Mouse (Mus musculus) heart, postnatal 0 days (tissue): ENCODE results near the gene Abca8a. TPM values are rescaled to one million over a fixed set of nuclear protein-coding genes. Genes with fewer than 3 reads are reported as not detected.

Experiments used
- ATAC-seq: fragments of 200-750 bp; cut with Nextera tagmentation; 2 replicates; pipeline ENCODE4 v1.8.0; 2017; ENCODE audit warnings: low read depth, moderate number of reproducible peaks, moderate library complexity; ENCODE audit not compliant: insufficient read depth
- DNase-seq: peaks from one replicate; pipeline ENCODE4 v3.0.0-alpha.2; 2016; ENCODE audit warnings: low spot score
- H3K27ac ChIP-seq: fragments of 300-500 bp; sonication (generic); 2 replicates; pipeline ENCODE4 v1.5.1; 2014; ENCODE audit warnings: low read depth, mild to moderate bottlenecking
- H3K27me3 ChIP-seq: fragments of 300-500 bp; sonication (generic); 2 replicates; pipeline ENCODE4 v1.6.1; 2014; ENCODE audit warnings: low read length, mixed read lengths; ENCODE audit not compliant: control insufficient read depth, insufficient read depth
- H3K36me3 ChIP-seq: fragments of 300-500 bp; sonication (generic); replicated peaks from 2 replicates; pipeline ENCODE4 v1.6.1; 2014; ENCODE audit warnings: low read length, mixed read lengths; ENCODE audit not compliant: control insufficient read depth, insufficient read depth
- H3K4me1 ChIP-seq: fragments of 300-500 bp; sonication (generic); 2 replicates; pipeline ENCODE4 v1.6.1; 2014; ENCODE audit warnings: antibody characterized with exemption; ENCODE audit not compliant: control insufficient read depth, insufficient read depth
- H3K4me2 ChIP-seq: fragments of 300-500 bp; sonication (generic); 2 replicates; pipeline ENCODE4 v1.6.1; 2014; ENCODE audit warnings: low read depth, mild to moderate bottlenecking, low read length, moderate library complexity
- H3K4me3 ChIP-seq: fragments of 300-500 bp; sonication (generic); 2 replicates; pipeline ENCODE4 v1.5.1; 2014; ENCODE audit warnings: low read depth, low read length
- H3K9ac ChIP-seq: fragments of 300-500 bp; sonication (generic); replicated peaks from 2 replicates; pipeline ENCODE4 v1.6.1; 2014; ENCODE audit warnings: low read depth, low read length, mixed read lengths
- H3K9me3 ChIP-seq: fragments of 300-500 bp; sonication (generic); replicated peaks from 2 replicates; pipeline ENCODE4 v1.6.1; 2016; ENCODE audit warnings: low read length; ENCODE audit not compliant: control insufficient read depth
- CTCF ChIP-seq: IDR thresholded peaks from 2 replicates; pipeline ENCODE4 v1.5.1; 2016; ENCODE audit warnings: antibody characterized with exemption, control low read depth, low read depth
- EP300 ChIP-seq: IDR thresholded peaks from 2 replicates; pipeline ENCODE4 v1.6.1; 2016; ENCODE audit warnings: antibody characterized with exemption, low read depth
- WGBS: fragments of 180-500 bp; shearing (Covaris S2); extraction: QIAGEN DNeasy Blood & Tissue Kit; methylation state at CpG from one replicate; pipeline ENCODE4 v1.1.7; 2014; 5-methylcytosine and 5-hydroxymethylcytosine counted together
- polyA plus RNA-seq: library from polyadenylated mRNA; unstranded; fragments of >200 nt; fragmentation: Nextera tagmentation; extraction: Ambion mirVana; gene quantifications from 2 replicates; pipeline ENCODE4 v1.2.1, GENCODE M21; 2015
- total RNA-seq: library from RNA; depleted of rRNA; stranded (reverse); fragments of >200 nt; gene quantifications from 2 replicates; pipeline ENCODE4 v1.2.3, GENCODE M21; 2014; ENCODE audit warnings: low replicate concordance; rRNA removed

The Abca8a gene
- total RNA-seq: 5.8 and 14.7 TPM in 2 replicates
- polyA plus RNA-seq: 7.3 and 7.5 TPM in 2 replicates

DNA sequence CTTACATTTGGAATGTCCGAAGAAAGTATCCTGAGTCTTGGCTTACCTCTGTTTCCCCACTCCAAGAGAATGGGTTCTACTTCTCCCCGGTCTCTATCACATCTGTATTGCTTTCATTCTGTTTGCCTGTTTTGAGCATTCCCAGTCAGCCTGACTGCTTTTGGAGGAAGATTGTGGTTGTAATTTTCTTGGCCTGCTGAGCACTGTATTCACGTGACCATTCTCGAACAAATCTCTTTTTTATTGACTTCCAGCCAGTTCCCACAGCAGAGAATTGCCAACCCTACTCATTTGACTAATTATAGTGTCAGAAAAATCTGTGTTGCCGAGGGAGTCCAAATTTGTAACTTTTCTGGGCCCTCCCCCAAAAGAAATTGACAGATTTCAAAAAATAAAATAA lies at the start of gene Abca8a:
TSS of gene Abca8a (minus strand) at position 121 of the 400 bp plus-strand sequence.
- Histone ChIP-seq H3K9me3 (no peaks in the 10 kb centered on the region), H3K4me2 (peak within 1 kb of the TSS; percentile 13; the same call in 1 of the 2 replicates), H3K4me1 (no peaks in the 10 kb centered on the region), H3K27me3 (no peaks in the 10 kb centered on the region), H3K9ac (no peak within 1 kb of the TSS), H3K36me3 (no peaks in the 10 kb centered on the region), H3K4me3 (peak within 1 kb of the TSS; percentile 21), H3K27ac (peak within 1 kb of the TSS; percentile 13; the same call in 1 of the 2 replicates)
- no peak for ATAC-seq
- WGBS: 57% methylated on average over 5 of the region's 5 CpGs
- TF ChIP-seq EP300 (no peak), CTCF (no peak)
- DNase-seq: no peak

DNA sequence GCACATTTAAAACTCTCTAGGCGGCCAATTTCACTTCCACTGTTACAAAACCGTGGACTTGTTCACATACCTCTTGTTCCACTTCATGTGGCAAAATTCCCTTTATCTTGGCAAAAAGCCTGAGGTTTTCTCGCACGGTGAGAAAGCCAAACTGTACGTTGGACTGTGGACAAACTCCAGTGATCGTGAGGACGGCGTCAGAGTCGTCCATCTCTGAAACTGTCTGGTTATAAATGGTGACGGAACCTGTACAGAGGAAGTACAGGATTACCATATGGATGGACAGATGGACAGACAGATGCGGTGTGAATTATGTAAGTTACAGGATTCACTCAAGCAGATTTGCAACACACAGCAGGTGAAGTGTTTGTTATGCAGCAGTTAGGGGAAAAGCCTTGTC lies 49.6 kb upstream of the Abca8a start:
- 74% methylated on average over 11 of the region's 11 CpGs for WGBS
- H3K36me3 ChIP-seq: no peaks in the 10 kb centered on the region
- H3K27ac ChIP-seq: no peak overlapping the region
- ATAC-seq (no peak), DNase-seq (no peak)
- no peak overlapping the region for H3K4me3 ChIP-seq
- H3K9me3 ChIP-seq: no peaks in the 10 kb centered on the region
- no peaks in the 10 kb centered on the region for H3K27me3 ChIP-seq
- no peak overlapping the region for H3K9ac ChIP-seq
- H3K4me2 ChIP-seq: no peak overlapping the region
- H3K4me1 ChIP-seq: no peaks in the 10 kb centered on the region
- no peak for TF ChIP-seq EP300
- no peak for TF ChIP-seq CTCF

GRCm38 (mm10) chr11:110130760-110131159 lies 35.0 kb upstream of the Abca8a start:
- Histone ChIP-seq H3K36me3 (no peaks in the 10 kb centered on the region), H3K4me2 (no peak overlapping the region), H3K27ac (no peak overlapping the region), H3K4me3 (no peak overlapping the region), H3K9me3 (no peaks in the 10 kb centered on the region), H3K9ac (no peak overlapping the region), H3K4me1 (no peaks in the 10 kb centered on the region), H3K27me3 (no peaks in the 10 kb centered on the region)
- peak; percentile 50 for DNase-seq
- WGBS: 48% methylated on average over 5 of the region's 5 CpGs
- no peak for ATAC-seq
- TF ChIP-seq CTCF (no peak), EP300 (no peak)

DNA sequence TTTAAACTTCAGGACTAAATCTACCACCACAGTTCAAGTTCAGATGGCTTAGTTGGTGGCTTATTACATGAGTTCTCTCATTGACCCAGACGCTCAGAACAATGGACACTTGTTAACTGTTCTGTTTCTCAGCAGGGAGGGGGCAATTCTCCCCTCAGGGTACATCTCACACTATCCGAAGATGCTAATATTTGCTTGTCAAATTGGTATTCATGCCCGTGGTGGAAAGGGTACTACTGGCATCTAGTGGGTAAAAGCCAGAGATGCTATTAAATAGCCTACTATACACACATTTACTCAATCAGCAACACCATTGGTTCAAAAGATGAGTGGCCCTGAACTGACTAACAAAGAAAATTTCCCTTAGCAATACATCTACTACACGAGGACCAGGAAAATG lies 15.4 kb upstream of the Abca8a start:
- Histone ChIP-seq H3K36me3 (no peaks in the 10 kb centered on the region), H3K4me3 (no peak overlapping the region), H3K27ac (no peak overlapping the region), H3K27me3 (no peaks in the 10 kb centered on the region), H3K4me2 (no peak overlapping the region), H3K4me1 (no peaks in the 10 kb centered on the region), H3K9ac (no peak overlapping the region), H3K9me3 (no peaks in the 10 kb centered on the region)
- no peak for DNase-seq
- no peak for ATAC-seq
- TF ChIP-seq EP300: no peak
- TF ChIP-seq CTCF: peak; percentile 33
- 56% methylated on average over 4 of the region's 4 CpGs for WGBS

GRCm38 (mm10) chr11:110101437-110101836 lies 5.7 kb upstream of the Abca8a start:
- Histone ChIP-seq H3K4me1 (no peaks in the 10 kb centered on the region), H3K27ac (no peak overlapping the region), H3K4me3 (no peak overlapping the region), H3K36me3 (no peaks in the 10 kb centered on the region), H3K4me2 (no peak overlapping the region), H3K27me3 (no peaks in the 10 kb centered on the region), H3K9me3 (no peaks in the 10 kb centered on the region), H3K9ac (no peak overlapping the region)
- 81% methylated on average over 7 of the region's 7 CpGs for WGBS
- TF ChIP-seq EP300: no peak
- no peak for TF ChIP-seq CTCF
- DNase-seq (no peak), ATAC-seq (no peak)

GRCm38 (mm10) chr11:110098901-110099300 lies 3.1 kb upstream of the Abca8a start:
- Histone ChIP-seq H3K9ac (no peak overlapping the region), H3K27me3 (no peaks in the 10 kb centered on the region), H3K36me3 (no peaks in the 10 kb centered on the region), H3K9me3 (no peaks in the 10 kb centered on the region), H3K27ac (no peak overlapping the region), H3K4me3 (no peak overlapping the region), H3K4me2 (no peak overlapping the region), H3K4me1 (no peaks in the 10 kb centered on the region)
- TF ChIP-seq CTCF: no peak
- no peak for TF ChIP-seq EP300
- ATAC-seq: no peak
- DNase-seq: no peak
- 34% methylated on average over 4 of the region's 4 CpGs for WGBS
